Mouse (Mus musculus): ENCODE results near the gene Sept7. TPM values are rescaled to one million over a fixed set of nuclear protein-coding genes. Genes with fewer than 3 reads are reported as not detected.

The Sept7 gene
- 100 to 1,000 TPM; 103 to 115 TPM for total RNA-seq (2023)

DNA sequence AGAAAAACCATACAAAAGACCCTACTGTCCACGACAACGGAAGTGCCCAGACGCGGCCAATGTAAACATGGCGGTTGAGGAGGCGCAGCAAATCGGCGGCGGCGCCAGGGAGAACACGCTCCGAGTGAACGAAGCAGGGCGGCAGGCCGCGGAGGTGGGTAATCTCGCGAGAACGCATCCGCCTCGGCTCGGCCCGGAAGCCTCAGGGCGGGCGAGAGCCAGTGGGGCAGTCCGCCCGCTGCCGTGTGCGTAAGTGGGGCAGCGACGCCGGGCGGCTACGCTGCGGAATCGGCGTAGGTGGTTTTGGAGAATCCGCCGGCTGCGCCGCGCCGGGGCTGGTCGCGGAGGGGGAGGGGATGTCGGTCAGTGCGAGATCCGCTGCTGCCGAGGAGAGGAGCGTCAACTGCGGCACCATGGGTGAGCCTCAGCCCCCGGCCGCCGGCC, at the start of gene Sept7:
Gene Sept7, plus strand, starts transcription at position 157 of the 444 bp plus-strand sequence.

Other genes starting within 250 kb of the Sept7 start
- not detected for gene Gm10181, start 163.0 kb upstream of the Sept7 start, total RNA-seq (2023)
- gene Herpud2, start 100.6 kb upstream of the Sept7 start, total RNA-seq (2023), result 10 to 100 TPM; 69.5 to 70.7 TPM
- gene Eepd1, start 229.1 kb downstream of the Sept7 start, total RNA-seq (2023), result 10 to 100 TPM; 45.5 to 54.3 TPM

All from monocyte, adult 59 days (primary cell).